Mouse (Mus musculus) mesoderm, embryonic 11.5 days (tissue): ENCODE results near the gene Dlg4.
"Not testable (repeated sequence)": the region's sequence is repeated elsewhere in the genome, so short reads cannot be mapped to it uniquely, and the experiment has no call there.

Source experiments
- DNase-seq: peaks from one replicate; pipeline ENCODE4 v3.0.0-alpha.2; 2012; ENCODE audit warnings: low read depth, low spot score

Dlg4 gene

GRCm38 (mm10) chr11:70049366-70049765 lies 32.6 kb downstream of the Dlg4 start:
- no peak for DNase-seq

- no peak for DNase-seq
These were observed 33.1 kb downstream of the Dlg4 start for GRCm38 (mm10) chr11:70049816-70050215.

- no peak for DNase-seq
These were observed 36.4 kb downstream of the Dlg4 start for GRCm38 (mm10) chr11:70053156-70053555.

GRCm38 (mm10) chr11:70053898-70054570 lies 37.3 kb downstream of the Dlg4 start, which contains the start of gene Asgr1:
Gene Asgr1, plus strand, starts transcription at chr11:70054085.
- no peak for DNase-seq

- DNase-seq: peak; percentile 80
These were observed 39.0 kb downstream of the Dlg4 start for GRCm38 (mm10) chr11:70055618-70056214.

- DNase-seq: no peak
These were observed 41.1 kb downstream of the Dlg4 start for GRCm38 (mm10) chr11:70057805-70058204.

GRCm38 (mm10) chr11:70059930-70060329 lies 43.2 kb downstream of the Dlg4 start:
- DNase-seq: no peak

GRCm38 (mm10) chr11:70063053-70063452 lies 46.3 kb downstream of the Dlg4 start:
- DNase-seq: no peak

GRCm38 (mm10) chr11:70066701-70067100 lies 50.0 kb downstream of the Dlg4 start:
- DNase-seq: no peak

- DNase-seq: no peak
These were observed 51.5 kb downstream of the Dlg4 start for GRCm38 (mm10) chr11:70068245-70068644.

- peak; percentile 32 for DNase-seq
These were observed 53.3 kb downstream of the Dlg4 start for GRCm38 (mm10) chr11:70070057-70070456.

- not testable (repeated sequence) for DNase-seq
These were observed 53.9 kb downstream of the Dlg4 start for GRCm38 (mm10) chr11:70070603-70071002.

GRCm38 (mm10) chr11:70074379-70075071 lies 57.8 kb downstream of the Dlg4 start:
- peak; percentile 79 for DNase-seq

GRCm38 (mm10) chr11:70075581-70075980 lies 58.8 kb downstream of the Dlg4 start:
- no peak for DNase-seq

GRCm38 (mm10) chr11:70077441-70077840 lies 60.7 kb downstream of the Dlg4 start:
- DNase-seq: no peak

- no peak for DNase-seq
These were observed 62.4 kb downstream of the Dlg4 start for GRCm38 (mm10) chr11:70079175-70079574.

- DNase-seq: no peak
These were observed 63.2 kb downstream of the Dlg4 start for GRCm38 (mm10) chr11:70079928-70080327.

GRCm38 (mm10) chr11:70080803-70081590 lies 64.3 kb downstream of the Dlg4 start:
- no peak for DNase-seq

GRCm38 (mm10) chr11:70084563-70084962 lies 67.8 kb downstream of the Dlg4 start:
- DNase-seq: no peak

- DNase-seq: no peak
These were observed 75.4 kb downstream of the Dlg4 start, which contains the start of gene Asgr2 for GRCm38 (mm10) chr11:70091986-70092783. Gene Asgr2, plus strand, starts transcription at chr11:70092644.
